Mouse (Mus musculus) G1E (cell line): ENCODE measurements around the gene Rab5c. TPM values are rescaled to one million over a fixed set of nuclear protein-coding genes. Genes with fewer than 3 reads are reported as not detected.
A peak's percentile ranks its signal among the peaks of the same experiment; 100 is the strongest.

ENCODE experiments used
- ATAC-seq: 2 replicates; pipeline ENCODE4 v1.8.0; 2016; ENCODE audit warnings: mild to moderate bottlenecking; ENCODE audit not compliant: insufficient number of reproducible peaks, poor library complexity, low FRiP score, severe bottlenecking; ENCODE audit errors: extremely low read depth
- DNase-seq: peaks from one replicate; pipeline ENCODE4 v3.0.0; 2012; ENCODE audit warnings: low spot score
- H3K27me3 ChIP-seq: 2 replicates; pipeline ENCODE4 v1.6.1; 2012; ENCODE audit warnings: mild to moderate bottlenecking, low read length, inconsistent platforms; ENCODE audit not compliant: insufficient read depth
- H3K36me3 ChIP-seq: replicated peaks from 2 replicates; pipeline ENCODE3; 2012; ENCODE audit warnings: mild to moderate bottlenecking, inconsistent platforms
- H3K4me1 ChIP-seq: 2 replicates; pipeline ENCODE4 v1.6.1; 2012; ENCODE audit warnings: low read depth, low read length, inconsistent platforms, mixed read lengths; ENCODE audit not compliant: insufficient read depth
- H3K4me3 ChIP-seq: 2 replicates; pipeline ENCODE4 v1.5.1; 2012; ENCODE audit warnings: low read depth, mild to moderate bottlenecking, inconsistent platforms, low read length, moderate library complexity, mixed read lengths
- H3K9me3 ChIP-seq: replicated peaks from 2 replicates; pipeline ENCODE4 v1.6.1; 2012; ENCODE audit warnings: inconsistent platforms
- CTCF ChIP-seq: IDR thresholded peaks from 2 replicates; pipeline ENCODE4 v1.5.1; 2012; ENCODE audit warnings: low read depth, low read length, inconsistent platforms, mixed read lengths
- GATA1 ChIP-seq: IDR thresholded peaks from 2 replicates; pipeline ENCODE4 v1.6.1; 2012; ENCODE audit warnings: borderline replicate concordance, low read length, inconsistent platforms, mixed read lengths
- GATA2 ChIP-seq: IDR thresholded peaks from 2 replicates; pipeline ENCODE4 v1.6.1; 2012; ENCODE audit warnings: low read depth, low read length, inconsistent platforms, borderline replicate concordance
- POLR2AphosphoS5 ChIP-seq: IDR thresholded peaks from 2 replicates; pipeline ENCODE4 v1.6.1; 2012; ENCODE audit warnings: low read depth, low read length, inconsistent platforms; ENCODE audit not compliant: insufficient replicate concordance
- TAL1 ChIP-seq: conservative IDR thresholded peaks from 2 replicates; pipeline ENCODE4 v1.6.1; 2012; ENCODE audit warnings: low read depth, low read length, inconsistent platforms, mixed read lengths
- polyA plus RNA-seq: library from polyadenylated mRNA; stranded (reverse); fragments of >175 nt; gene quantifications from 2 replicates; pipeline ENCODE4 v1.2.3, GENCODE M21; 2012
- total RNA-seq, 2 experiments: library from RNA; stranded (forward) in 1 of 2; stranded (reverse) in 1 of 2; fragments of 200-1000 nt in 1 of 2; fragments of >200 nt in 1 of 2; fragmentation: Nextera tagmentation in 1 of 2; gene quantifications; 2 replicates each; pipeline ENCODE4 v1.2.3; 2014 to 2017

Gene Rab5c
- total and polyA plus RNA-seq, 3 experiments = 153 to 362 (median 202) TPM

DNA sequence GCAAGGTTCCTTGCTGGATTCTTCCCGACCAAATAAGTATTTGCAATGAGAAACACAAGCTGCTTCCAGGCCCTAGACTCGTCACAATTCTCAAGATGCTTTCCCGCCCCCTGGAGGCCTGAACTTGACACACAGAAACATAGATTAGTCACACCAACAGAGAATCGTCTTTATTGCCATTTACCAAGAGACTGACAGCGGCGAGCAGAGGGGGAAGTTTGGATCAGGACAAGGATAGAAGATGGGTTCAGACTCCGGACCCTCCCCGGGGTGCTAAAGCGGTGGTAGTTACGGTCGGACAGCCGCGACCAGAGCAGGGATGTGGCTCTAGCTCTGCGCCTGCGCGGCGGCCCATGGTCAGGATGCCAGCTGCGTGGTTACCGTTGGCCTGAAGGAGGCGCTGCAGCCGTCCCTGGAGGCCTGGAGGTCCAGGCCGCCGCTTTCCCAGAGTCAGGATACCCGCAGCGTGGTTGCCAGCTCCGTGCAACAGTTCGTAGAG is 23.6 kb upstream of the Rab5c start:
- H3K4me3 ChIP-seq = peak overlapping the region; percentile 61
- TF ChIP-seq CTCF (peak; percentile 32; the same call in 1 of the 2 replicates), GATA2 (no peak)
- ATAC-seq = no peak
- peaks cover 3% of the 10 kb centered on the region for H3K36me3 ChIP-seq
- H3K27me3 ChIP-seq = peaks cover 71% of the 10 kb centered on the region
- H3K9me3 ChIP-seq = no peaks in the 10 kb centered on the region
- no peak for DNase-seq
- H3K4me1 ChIP-seq = peaks cover 41% of the 10 kb centered on the region

GRCm38 (mm10) chr11:100759611-100760233 is 21.7 kb upstream of the Rab5c start, which contains the start of gene Kcnh4:
Gene Kcnh4, minus strand, starts transcription at chr11:100759942.
- DNase-seq (no peak), ATAC-seq (no peak)
- Histone ChIP-seq H3K4me3 (peak within 1 kb of the TSS; percentile 34), H3K36me3 (no peaks in the 10 kb centered on the region), H3K27me3 (peaks cover 86% of the 10 kb centered on the region), H3K4me1 (peaks cover 43% of the 10 kb centered on the region), H3K9me3 (no peaks in the 10 kb centered on the region)
- TF ChIP-seq POLR2AphosphoS5 = no peak
- no peak for TF ChIP-seq GATA1
- no peak for TF ChIP-seq TAL1
- TF ChIP-seq GATA2 = no peak
- no peak for TF ChIP-seq CTCF

DNA sequence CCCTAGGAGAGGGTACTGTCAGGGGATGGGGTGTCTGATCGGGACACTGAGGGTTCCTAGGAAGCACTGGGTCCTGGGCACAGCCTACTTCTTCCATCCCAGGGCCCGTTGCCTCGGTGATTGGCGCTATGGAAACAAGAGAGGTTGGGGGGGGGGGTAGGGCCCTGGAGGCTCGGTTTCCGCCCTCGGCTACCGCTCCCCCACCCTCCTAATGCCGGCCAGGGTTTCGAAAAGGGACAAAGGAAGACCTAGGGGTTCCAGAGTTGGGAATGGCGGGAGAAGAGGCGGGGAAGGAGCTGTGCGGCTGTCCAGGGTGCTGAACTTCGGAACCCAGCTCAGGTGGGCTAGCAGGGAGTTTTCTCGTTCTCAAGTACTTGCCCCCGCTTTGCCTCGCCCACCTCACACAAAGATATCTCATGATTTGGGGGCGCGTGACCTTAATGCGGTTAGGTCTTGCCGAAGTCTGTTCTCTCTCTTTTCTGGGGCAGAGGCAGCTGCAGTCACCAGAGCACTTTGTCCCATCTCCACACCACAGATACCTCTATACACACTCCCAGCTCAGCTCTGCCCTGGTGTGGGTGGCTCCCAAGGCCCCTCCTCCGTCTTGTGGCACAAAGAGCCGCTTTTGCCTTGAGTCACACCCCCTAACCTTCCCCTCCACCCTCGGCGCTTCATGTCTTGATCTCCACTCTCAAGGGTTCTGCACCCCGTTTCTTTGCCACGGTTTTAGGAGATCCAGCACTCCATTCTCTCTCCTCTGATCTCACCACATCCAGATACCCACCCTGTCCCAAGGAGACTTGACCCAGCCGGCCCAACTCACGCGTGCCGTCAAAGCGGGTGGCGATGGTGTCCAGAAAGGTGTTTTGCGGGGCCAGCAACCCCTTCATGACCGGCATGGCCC is 20.9 kb upstream of the Rab5c start:
- H3K4me3 ChIP-seq = peak overlapping the region; percentile 20; the same call in 1 of the 2 replicates
- ATAC-seq = no peak
- no peaks in the 10 kb centered on the region for H3K9me3 ChIP-seq
- peak; percentile 52 for DNase-seq
- peaks cover 38% of the 10 kb centered on the region for H3K4me1 ChIP-seq
- TF ChIP-seq GATA1 (no peak), CTCF (no peak), TAL1 (no peak), POLR2AphosphoS5 (no peak), GATA2 (no peak)
- no peaks in the 10 kb centered on the region for H3K36me3 ChIP-seq
- peaks cover 87% of the 10 kb centered on the region for H3K27me3 ChIP-seq

GRCm38 (mm10) chr11:100757566-100757965 is 19.6 kb upstream of the Rab5c start:
- peaks cover 29% of the 10 kb centered on the region for H3K4me1 ChIP-seq
- no peak overlapping the region for H3K4me3 ChIP-seq
- no peaks in the 10 kb centered on the region for H3K36me3 ChIP-seq
- peaks cover 80% of the 10 kb centered on the region for H3K27me3 ChIP-seq
- ATAC-seq (no peak), DNase-seq (no peak)
- TF ChIP-seq GATA1 (no peak), TAL1 (no peak), GATA2 (no peak), POLR2AphosphoS5 (no peak), CTCF (no peak)
- no peaks in the 10 kb centered on the region for H3K9me3 ChIP-seq

- Histone ChIP-seq H3K36me3 (no peaks in the 10 kb centered on the region), H3K4me3 (no peak overlapping the region), H3K27me3 (peaks cover 76% of the 10 kb centered on the region), H3K9me3 (no peaks in the 10 kb centered on the region), H3K4me1 (peaks cover 22% of the 10 kb centered on the region)
- ATAC-seq = no peak
- TF ChIP-seq GATA2 = no peak
- no peak for TF ChIP-seq GATA1
- no peak for TF ChIP-seq CTCF
- no peak for TF ChIP-seq POLR2AphosphoS5
- no peak for TF ChIP-seq TAL1
- no peak for DNase-seq
Measured at GRCm38 (mm10) chr11:100756476-100756875, 18.5 kb upstream of the Rab5c start.

- peaks cover 66% of the 10 kb centered on the region for H3K27me3 ChIP-seq
Measured at GRCm38 (mm10) chr11:100754693-100755057, 16.7 kb upstream of the Rab5c start.

More at GRCm38 (mm10) chr11:100754693-100755057, 16.7 kb upstream of the Rab5c start:
- Histone ChIP-seq H3K4me1 (peaks cover 16% of the 10 kb centered on the region), H3K4me3 (no peak overlapping the region), H3K9me3 (no peaks in the 10 kb centered on the region), H3K36me3 (no peaks in the 10 kb centered on the region)
- DNase-seq = no peak
- no peak for TF ChIP-seq GATA1
- no peak for TF ChIP-seq GATA2
- TF ChIP-seq POLR2AphosphoS5 = no peak
- no peak for TF ChIP-seq TAL1
- TF ChIP-seq CTCF = no peak
- ATAC-seq = no peak
